Mouse (Mus musculus) midbrain, embryonic 14.5 days (tissue): ENCODE data around the gene Kdm4a. TPM values are rescaled to one million over a fixed set of nuclear protein-coding genes. Genes with fewer than 3 reads are reported as not detected.

ENCODE experiments used
- ATAC-seq: fragments of 200-750 bp; cut with Nextera tagmentation; 2 replicates; pipeline ENCODE4 v1.8.0; 2017; ENCODE audit warnings: moderate number of reproducible peaks, moderate library complexity; ENCODE audit not compliant: low FRiP score, low TSS enrichment
- DNase-seq: peaks from one replicate; pipeline ENCODE4 v3.0.0-alpha.2; 2015
- H3K27ac ChIP-seq: fragments of 300-500 bp; sonication (generic); replicated peaks from 2 replicates; pipeline ENCODE4 v1.5.1; 2014; ENCODE audit warnings: mild to moderate bottlenecking, low read depth, low read length, moderate library complexity
- H3K27me3 ChIP-seq: fragments of 300-500 bp; sonication (generic); 2 replicates; pipeline ENCODE4 v1.6.1; 2014; ENCODE audit warnings: low read length, control low read depth, mixed read lengths; ENCODE audit not compliant: control insufficient read depth, insufficient read depth
- H3K36me3 ChIP-seq: fragments of 300-500 bp; sonication (generic); 2 replicates; pipeline ENCODE4 v1.6.1; 2014; ENCODE audit warnings: low read length, control low read depth; ENCODE audit not compliant: control insufficient read depth, insufficient read depth
- H3K4me1 ChIP-seq: fragments of 300-500 bp; sonication (generic); 2 replicates; pipeline ENCODE4 v1.6.1; 2014; ENCODE audit warnings: mild to moderate bottlenecking, antibody characterized with exemption, low read length, control low read depth; ENCODE audit not compliant: control insufficient read depth, insufficient read depth
- H3K4me2 ChIP-seq: fragments of 300-500 bp; sonication (generic); 2 replicates; pipeline ENCODE4 v1.6.1; 2014; ENCODE audit warnings: mild to moderate bottlenecking, low read length, moderate library complexity
- H3K4me3 ChIP-seq: fragments of 300-500 bp; sonication (generic); replicated peaks from 2 replicates; pipeline ENCODE4 v1.5.1; 2014; ENCODE audit warnings: low read depth, low read length
- H3K9ac ChIP-seq: fragments of 300-500 bp; sonication (generic); replicated peaks from 2 replicates; pipeline ENCODE4 v1.6.1; 2014; ENCODE audit warnings: mild to moderate bottlenecking, low read length, moderate library complexity
- H3K9me3 ChIP-seq: fragments of 300-500 bp; sonication (generic); 2 replicates; pipeline ENCODE4 v1.6.1; 2016; ENCODE audit warnings: low read length, control low read depth, mixed read lengths; ENCODE audit not compliant: control insufficient read depth
- WGBS: fragments of 180-500 bp; shearing (Covaris S2); extraction: QIAGEN DNeasy Blood & Tissue Kit; methylation state at CpG from one replicate; pipeline ENCODE4 v1.1.7; 2014; 5-methylcytosine and 5-hydroxymethylcytosine counted together
- polyA plus RNA-seq: library from polyadenylated mRNA; unstranded; fragments of >200 nt; fragmentation: Nextera tagmentation; extraction: Ambion mirVana; gene quantifications from 2 replicates; pipeline ENCODE4 v1.2.1, GENCODE M21; 2014

Gene Kdm4a
- polyA plus RNA-seq, 1 experiment from 2014 or later, result 62.5 TPM

- H3K9ac ChIP-seq, result no peak overlapping the region
- H3K4me2 ChIP-seq, result no peak overlapping the region
- H3K4me3 ChIP-seq, result no peak overlapping the region
- WGBS, result 94% methylated on average over 12 of the region's 12 CpGs
- H3K4me1 ChIP-seq, result no peaks in the 10 kb centered on the region
- no peaks in the 10 kb centered on the region for H3K27me3 ChIP-seq
- ATAC-seq, result no peak
- no peak for DNase-seq
- H3K27ac ChIP-seq, result no peak overlapping the region
- no peaks in the 10 kb centered on the region for H3K9me3 ChIP-seq
- peaks cover 100% of the 10 kb centered on the region for H3K36me3 ChIP-seq
These were observed 7.4 kb downstream of the Kdm4a start for GRCm38 (mm10) chr4:118172461-118172860.

- 90% methylated on average over 9 of the region's 9 CpGs for WGBS
- peak; percentile 43 for DNase-seq
- no peaks in the 10 kb centered on the region for H3K9me3 ChIP-seq
- H3K36me3 ChIP-seq, result peaks cover 100% of the 10 kb centered on the region
- H3K9ac ChIP-seq, result no peak overlapping the region
- no peak overlapping the region for H3K4me2 ChIP-seq
- H3K4me1 ChIP-seq, result no peaks in the 10 kb centered on the region
- H3K4me3 ChIP-seq, result no peak overlapping the region
- ATAC-seq, result no peak
- no peak overlapping the region for H3K27ac ChIP-seq
- no peaks in the 10 kb centered on the region for H3K27me3 ChIP-seq
These were observed 8.8 kb downstream of the Kdm4a start for GRCm38 (mm10) chr4:118171006-118171405.

GRCm38 (mm10) chr4:118162123-118162522, 17.7 kb downstream of the Kdm4a start:
- no peak for ATAC-seq
- 96% methylated on average over 12 of the region's 12 CpGs for WGBS
- peaks cover 94% of the 10 kb centered on the region for H3K36me3 ChIP-seq
- H3K27me3 ChIP-seq, result no peaks in the 10 kb centered on the region
- no peak overlapping the region for H3K9ac ChIP-seq
- DNase-seq, result no peak
- H3K4me1 ChIP-seq, result no peaks in the 10 kb centered on the region
- no peak overlapping the region for H3K4me3 ChIP-seq
- no peak overlapping the region for H3K27ac ChIP-seq
- no peak overlapping the region for H3K4me2 ChIP-seq
- no peaks in the 10 kb centered on the region for H3K9me3 ChIP-seq

- no peak overlapping the region for H3K27ac ChIP-seq
- DNase-seq (no peak), ATAC-seq (no peak)
- no peaks in the 10 kb centered on the region for H3K9me3 ChIP-seq
- no peak overlapping the region for H3K9ac ChIP-seq
- no peak overlapping the region for H3K4me3 ChIP-seq
- no peaks in the 10 kb centered on the region for H3K4me1 ChIP-seq
- H3K36me3 ChIP-seq, result peaks cover 97% of the 10 kb centered on the region
- no peak overlapping the region for H3K4me2 ChIP-seq
- H3K27me3 ChIP-seq, result no peaks in the 10 kb centered on the region
- 99% methylated on average over 3 of the region's 3 CpGs for WGBS
These were observed 22.2 kb downstream of the Kdm4a start for GRCm38 (mm10) chr4:118157666-118158065.

GRCm38 (mm10) chr4:118156559-118156958, 23.3 kb downstream of the Kdm4a start:
- Histone ChIP-seq H3K9ac (no peak overlapping the region), H3K27ac (no peak overlapping the region), H3K4me2 (no peak overlapping the region), H3K27me3 (no peaks in the 10 kb centered on the region), H3K36me3 (peaks cover 97% of the 10 kb centered on the region), H3K4me3 (no peak overlapping the region), H3K9me3 (no peaks in the 10 kb centered on the region), H3K4me1 (no peaks in the 10 kb centered on the region)
- 82% methylated on average over 15 of the region's 15 CpGs for WGBS
- ATAC-seq, result no peak
- peak; percentile 37 for DNase-seq

- Histone ChIP-seq H3K4me3 (no peak overlapping the region), H3K4me2 (no peak overlapping the region), H3K27ac (no peak overlapping the region), H3K9me3 (no peaks in the 10 kb centered on the region), H3K36me3 (peaks cover 96% of the 10 kb centered on the region), H3K4me1 (no peaks in the 10 kb centered on the region), H3K9ac (no peak overlapping the region), H3K27me3 (no peaks in the 10 kb centered on the region)
- WGBS, result 98% methylated on average over 5 of the region's 5 CpGs
- ATAC-seq, result no peak
- no peak for DNase-seq
These were observed 25.0 kb downstream of the Kdm4a start for GRCm38 (mm10) chr4:118154889-118155288.

GRCm38 (mm10) chr4:118152020-118152785, 27.6 kb downstream of the Kdm4a start:
- Histone ChIP-seq H3K4me3 (no peak overlapping the region), H3K36me3 (peaks cover 97% of the 10 kb centered on the region), H3K9ac (no peak overlapping the region), H3K4me2 (no peak overlapping the region), H3K9me3 (no peaks in the 10 kb centered on the region), H3K4me1 (no peaks in the 10 kb centered on the region), H3K27ac (no peak overlapping the region), H3K27me3 (no peaks in the 10 kb centered on the region)
- ATAC-seq (no peak), DNase-seq (no peak)
- WGBS, result 95% methylated on average over 17 of the region's 17 CpGs

- no peak for ATAC-seq
These were observed 29.0 kb downstream of the Kdm4a start for GRCm38 (mm10) chr4:118150804-118151203.

GRCm38 (mm10) chr4:118149956-118150680, 29.7 kb downstream of the Kdm4a start:
- no peak for DNase-seq

More at GRCm38 (mm10) chr4:118150804-118151203, 29.0 kb downstream of the Kdm4a start:
- Histone ChIP-seq H3K4me3 (no peak overlapping the region), H3K27ac (no peak overlapping the region), H3K9me3 (no peaks in the 10 kb centered on the region), H3K4me2 (no peak overlapping the region), H3K27me3 (no peaks in the 10 kb centered on the region), H3K9ac (no peak overlapping the region), H3K36me3 (peaks cover 99% of the 10 kb centered on the region), H3K4me1 (no peaks in the 10 kb centered on the region)
- WGBS, result 95% methylated on average over 7 of the region's 7 CpGs
- no peak for DNase-seq

More at GRCm38 (mm10) chr4:118149956-118150680, 29.7 kb downstream of the Kdm4a start:
- ATAC-seq, result no peak
- Histone ChIP-seq H3K9ac (no peak overlapping the region), H3K27me3 (no peaks in the 10 kb centered on the region), H3K36me3 (peaks cover 99% of the 10 kb centered on the region), H3K9me3 (no peaks in the 10 kb centered on the region), H3K4me2 (no peak overlapping the region), H3K4me1 (no peaks in the 10 kb centered on the region), H3K4me3 (no peak overlapping the region), H3K27ac (no peak overlapping the region)
- WGBS, result 90% methylated on average over 14 of the region's 14 CpGs
